Mouse (Mus musculus) hindlimb bud, embryonic 11.5 days (tissue): ENCODE measurements at regions not wholly inside any gene's neighbourhood (a gene's known extent, or its start where the extent isn't known, plus 50 kb on each side); places are given as distances from the start of the nearest gene placed in this dataset.
A peak's percentile ranks its signal among the peaks of the same experiment; 100 is the strongest.

Experiments used
- DNase-seq: peaks from one replicate; pipeline ENCODE4 v3.0.0-alpha.2; 2012; ENCODE audit warnings: low read depth, low spot score; ENCODE audit errors: extremely low spot score

- DNase-seq, result no peak
These were observed 84.6 kb upstream of the Sfswap start for GRCm38 (mm10) chr5:129416425-129416824.

GRCm38 (mm10) chr5:129417516-129417915 lies 83.5 kb upstream of the Sfswap start:
- no peak for DNase-seq

- DNase-seq, result no peak
These were observed 80.0 kb upstream of the Sfswap start for GRCm38 (mm10) chr5:129420981-129421380.

GRCm38 (mm10) chr5:129429897-129430296 lies 71.1 kb upstream of the Sfswap start:
- DNase-seq, result peak; percentile 73

GRCm38 (mm10) chr5:129430330-129430729 lies 70.7 kb upstream of the Sfswap start:
- no peak for DNase-seq

- DNase-seq, result no peak
These were observed 51.0 kb upstream of the Sfswap start for GRCm38 (mm10) chr5:129449931-129450573.
